Mouse (Mus musculus) hindlimb bud, embryonic 11.5 days (tissue): ENCODE measurements around the gene Ptch1.

Experiments
- DNase-seq: peaks from one replicate; pipeline ENCODE4 v3.0.0-alpha.2; 2012; ENCODE audit warnings: low read depth, low spot score; ENCODE audit errors: extremely low spot score

The Ptch1 gene

GRCm38 (mm10) chr13:63563781-63564625 lies 9.4 kb downstream of the Ptch1 start:
- DNase-seq: no peak

GRCm38 (mm10) chr13:63562972-63563780 lies 10.2 kb downstream of the Ptch1 start:
- no peak for DNase-seq

DNA sequence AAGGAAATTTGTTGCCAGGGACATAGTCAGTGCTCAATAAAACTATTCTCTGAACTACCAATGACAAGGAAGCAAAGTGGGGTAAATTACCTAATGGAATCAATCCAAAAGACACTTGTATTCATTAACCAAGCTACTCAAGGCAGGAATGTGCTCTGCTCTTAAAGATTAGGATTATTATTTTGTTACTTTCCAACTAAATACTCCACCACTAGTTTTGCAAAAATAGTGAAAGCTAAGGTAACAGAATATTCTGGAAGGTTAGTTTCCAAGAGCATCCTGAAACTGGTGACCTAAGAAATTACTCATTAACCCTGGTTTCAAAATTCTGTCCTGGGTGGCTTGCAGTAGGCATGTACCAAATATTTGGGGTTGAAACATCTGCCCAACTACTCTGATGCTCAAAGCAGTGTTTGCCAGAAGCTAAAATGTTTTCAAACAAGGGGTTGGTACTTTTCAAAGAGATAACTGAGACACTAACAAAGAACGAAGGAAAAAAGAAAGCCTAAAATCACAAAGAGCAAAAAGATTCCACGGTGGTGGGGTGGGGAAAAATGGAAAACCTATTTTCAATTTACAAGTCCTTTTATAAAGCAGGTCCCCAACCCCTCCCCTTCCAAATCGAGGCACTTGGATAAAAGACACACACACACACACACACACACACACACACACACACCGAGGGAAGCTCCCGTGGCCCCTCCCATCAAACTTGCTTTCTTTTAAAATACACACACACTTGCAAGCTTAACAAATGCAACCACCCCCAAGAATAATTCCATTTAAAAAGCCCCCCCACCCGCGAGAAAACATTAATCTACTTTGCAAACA lies 11.0 kb downstream of the Ptch1 start:
- no peak for DNase-seq

DNA sequence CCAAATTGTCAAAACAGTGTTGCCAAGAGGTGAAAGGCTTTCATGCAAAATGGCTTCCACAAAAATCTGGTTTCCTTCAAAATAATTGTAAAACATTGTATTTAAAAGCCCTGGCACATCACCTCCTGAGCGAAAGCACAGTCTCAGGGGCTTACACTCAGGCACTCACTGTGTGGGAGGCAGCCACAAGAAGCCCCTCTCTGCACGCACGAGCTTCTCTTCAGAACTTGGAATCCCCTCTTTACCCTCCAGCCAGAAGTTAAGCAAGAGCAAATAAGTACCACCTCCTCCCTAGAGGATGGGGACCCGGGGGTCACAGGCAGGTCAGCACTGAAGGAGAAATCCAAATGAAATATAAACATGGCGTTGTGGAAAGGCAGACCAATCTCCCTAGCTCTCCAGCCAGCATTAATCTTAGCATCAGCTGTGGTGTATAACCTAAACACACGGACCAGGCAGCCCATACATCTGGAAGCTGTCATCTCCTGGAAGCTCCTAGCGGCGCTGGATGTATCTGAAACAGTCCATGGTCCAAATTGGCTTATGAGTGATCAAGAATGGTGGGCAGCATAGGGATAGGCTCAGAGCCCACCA lies 15.0 kb downstream of the Ptch1 start:
- DNase-seq: no peak

DNA sequence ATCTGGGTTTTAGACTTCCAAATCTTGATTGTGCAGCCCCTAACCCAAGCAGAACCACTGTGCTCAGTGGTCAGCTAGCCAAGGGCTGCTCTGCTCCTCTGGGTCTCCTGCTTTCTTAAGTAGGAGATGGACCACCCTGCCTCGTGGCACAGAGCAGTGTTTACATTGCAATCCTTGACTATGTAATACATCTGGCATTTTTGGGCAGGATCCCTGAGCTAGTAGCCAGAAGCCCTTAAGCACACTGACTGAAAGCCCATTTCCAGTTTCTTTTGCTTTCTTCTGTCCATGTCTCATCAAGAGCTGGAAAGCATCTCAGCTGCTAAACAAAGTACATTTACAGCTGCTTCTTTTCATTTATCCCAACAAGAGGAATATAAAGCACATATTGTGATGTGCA lies 17.0 kb downstream of the Ptch1 start:
- no peak for DNase-seq

DNA sequence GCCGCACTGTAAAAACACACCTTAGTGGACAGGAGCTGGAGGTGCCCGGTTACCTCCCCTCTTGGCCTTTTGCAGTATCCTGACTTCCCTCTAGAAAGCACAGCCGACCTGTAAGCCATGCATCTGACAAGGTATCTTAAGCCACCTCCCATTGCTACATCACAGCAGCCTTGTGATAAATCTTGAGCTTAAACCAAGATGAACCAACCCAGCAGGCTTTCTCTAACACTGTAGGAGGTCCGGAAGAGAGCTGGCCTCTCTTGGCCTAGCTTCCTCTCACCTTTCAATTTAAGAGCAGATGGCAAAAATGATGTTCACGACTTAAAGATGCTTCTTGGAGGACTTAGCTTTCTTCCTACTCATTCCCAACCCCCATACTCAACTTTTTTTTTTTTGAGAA lies 17.5 kb downstream of the Ptch1 start:
- no peak for DNase-seq

GRCm38 (mm10) chr13:63554569-63554968 lies 18.8 kb downstream of the Ptch1 start:
- DNase-seq: no peak

DNA sequence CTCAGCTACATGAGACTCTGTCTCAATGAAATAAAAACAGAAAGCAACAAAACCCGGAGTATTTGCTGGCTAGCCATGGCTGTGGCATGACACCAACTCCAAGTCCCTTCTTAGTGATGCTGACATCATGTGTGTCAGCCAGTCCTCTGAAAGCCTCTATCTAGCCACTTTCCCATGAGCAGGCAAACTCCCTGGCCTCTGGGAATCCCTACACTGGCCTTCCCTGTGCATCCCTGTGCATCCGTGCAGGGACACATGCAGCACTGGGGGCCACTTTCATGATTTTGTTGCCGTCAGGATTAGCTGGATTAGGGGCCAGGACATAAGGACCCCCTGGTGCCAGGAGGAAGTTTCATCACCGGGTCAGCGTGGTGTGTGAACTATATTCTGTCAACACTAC lies 20.0 kb downstream of the Ptch1 start:
- DNase-seq: no peak

GRCm38 (mm10) chr13:63552291-63552932 lies 21.0 kb downstream of the Ptch1 start:
- DNase-seq: no peak

DNA sequence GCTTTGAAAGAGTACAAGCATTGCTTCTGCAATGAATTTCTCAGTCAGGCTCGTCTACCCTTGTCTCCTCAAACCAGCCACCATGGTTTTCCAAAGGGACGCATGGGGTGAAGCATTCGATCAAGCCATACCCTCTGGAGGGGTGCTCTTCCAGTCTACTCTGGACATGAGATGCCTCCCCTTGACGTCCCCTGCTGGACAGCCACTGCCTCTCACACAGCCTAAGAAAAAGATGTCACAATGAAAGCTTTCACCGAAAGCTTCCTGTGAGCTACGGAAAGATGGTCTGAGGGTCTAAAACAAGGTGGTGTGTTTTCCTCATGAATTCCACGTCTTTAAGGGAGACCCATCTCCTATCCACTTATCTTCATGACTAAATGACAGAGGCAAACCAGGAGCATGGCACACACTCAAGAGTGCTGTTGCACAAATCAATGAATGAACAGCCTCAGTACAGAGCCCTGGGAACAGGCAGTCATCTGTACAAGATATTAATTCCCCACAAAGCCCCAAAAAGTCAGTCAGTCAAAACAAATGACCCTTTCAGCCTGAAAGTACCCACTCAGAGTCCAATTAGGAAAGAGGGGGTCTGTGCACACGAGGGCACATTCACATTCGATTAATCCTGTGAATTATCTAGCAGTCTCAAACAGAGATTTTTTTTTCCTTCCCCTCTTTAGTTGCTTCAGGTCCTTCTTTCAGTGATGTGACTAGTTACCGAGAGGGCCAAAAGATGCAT lies 21.7 kb downstream of the Ptch1 start:
- no peak for DNase-seq

GRCm38 (mm10) chr13:63550367-63550766 lies 23.0 kb downstream of the Ptch1 start:
- DNase-seq: no peak

DNA sequence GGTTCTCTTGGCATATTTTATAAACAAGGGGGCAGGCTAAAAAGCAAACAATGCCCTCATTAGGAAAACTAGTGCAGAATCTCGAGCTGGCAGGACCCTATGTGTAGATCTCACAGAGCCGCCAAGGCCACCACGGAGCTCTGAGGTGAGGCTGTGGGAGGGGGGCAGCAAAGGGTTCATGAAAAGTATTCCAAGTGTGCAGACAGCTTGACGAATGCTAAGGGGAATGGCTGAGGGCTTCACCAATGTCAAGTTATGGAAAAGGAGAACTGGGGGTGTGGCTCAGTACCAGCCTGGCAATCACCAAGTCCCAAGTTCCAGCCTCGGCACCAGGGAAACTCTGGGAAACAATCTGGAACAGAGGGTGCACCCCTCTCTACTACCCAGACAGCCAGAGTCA lies 24.2 kb downstream of the Ptch1 start:
- DNase-seq: no peak

GRCm38 (mm10) chr13:63548571-63548970 lies 24.8 kb downstream of the Ptch1 start:
- no peak for DNase-seq

GRCm38 (mm10) chr13:63545291-63545690 lies 28.1 kb downstream of the Ptch1 start:
- DNase-seq: no peak

- no peak for DNase-seq
Measured at GRCm38 (mm10) chr13:63544967-63545253, 28.5 kb downstream of the Ptch1 start.

DNA sequence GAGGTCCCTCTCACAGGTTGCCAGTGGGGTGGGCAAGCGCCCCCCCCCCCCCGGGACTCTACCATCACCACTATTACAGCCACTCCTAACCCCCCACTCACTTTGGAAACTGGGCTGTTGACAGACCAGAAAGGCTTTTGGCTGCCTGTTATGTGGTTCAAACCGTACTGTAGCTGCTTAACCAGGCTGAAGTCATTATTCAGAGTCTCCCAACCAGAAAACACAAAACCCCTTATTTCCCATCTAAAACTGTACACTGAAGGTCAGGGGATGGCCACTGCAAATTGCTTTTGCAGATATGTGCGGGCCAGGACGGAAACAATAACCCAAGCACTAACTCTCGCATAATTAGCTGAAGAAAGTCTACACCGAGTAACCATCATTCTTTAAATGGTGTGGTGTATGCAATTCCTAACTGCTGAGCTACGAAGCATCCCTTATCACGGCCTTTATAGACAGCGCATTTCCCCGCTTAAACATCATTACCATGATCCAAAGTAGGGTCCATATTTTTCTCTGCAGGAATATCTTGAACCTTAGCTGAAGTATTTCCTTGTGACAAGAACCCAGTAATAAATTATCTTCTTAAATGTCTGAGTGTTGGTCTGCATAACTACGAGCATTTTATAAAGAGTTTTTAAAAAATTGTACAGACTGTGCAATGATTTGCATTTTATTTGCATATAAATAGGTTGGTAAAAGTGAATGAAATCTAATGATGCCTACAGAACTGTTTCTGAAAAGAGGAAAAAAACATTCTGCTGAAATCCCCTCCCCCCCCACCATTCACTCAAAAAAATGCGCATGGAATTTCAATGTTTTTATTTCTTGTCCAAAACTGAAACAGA lies 29.1 kb downstream of the Ptch1 start:
- DNase-seq: no peak

DNA sequence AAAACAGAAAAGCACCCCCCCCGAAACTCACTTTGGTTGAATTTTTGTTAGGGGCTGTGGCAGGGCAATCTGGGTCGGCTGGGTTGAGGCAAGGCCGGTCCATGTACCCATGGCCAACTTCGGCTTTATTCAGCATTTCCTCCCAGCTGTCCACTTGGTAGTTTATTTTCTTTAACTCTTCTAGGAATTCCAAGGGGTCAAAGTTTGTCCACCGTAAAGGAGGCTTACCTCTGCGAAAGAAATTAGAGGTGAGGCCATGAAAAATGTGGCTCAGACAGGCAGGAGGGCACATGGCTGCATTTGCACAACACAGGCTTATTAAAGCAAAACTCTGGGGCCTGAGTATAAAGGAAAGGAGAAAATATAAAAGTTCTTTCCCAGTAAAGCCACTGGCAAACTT lies 29.9 kb downstream of the Ptch1 start:
- DNase-seq: no peak

DNA sequence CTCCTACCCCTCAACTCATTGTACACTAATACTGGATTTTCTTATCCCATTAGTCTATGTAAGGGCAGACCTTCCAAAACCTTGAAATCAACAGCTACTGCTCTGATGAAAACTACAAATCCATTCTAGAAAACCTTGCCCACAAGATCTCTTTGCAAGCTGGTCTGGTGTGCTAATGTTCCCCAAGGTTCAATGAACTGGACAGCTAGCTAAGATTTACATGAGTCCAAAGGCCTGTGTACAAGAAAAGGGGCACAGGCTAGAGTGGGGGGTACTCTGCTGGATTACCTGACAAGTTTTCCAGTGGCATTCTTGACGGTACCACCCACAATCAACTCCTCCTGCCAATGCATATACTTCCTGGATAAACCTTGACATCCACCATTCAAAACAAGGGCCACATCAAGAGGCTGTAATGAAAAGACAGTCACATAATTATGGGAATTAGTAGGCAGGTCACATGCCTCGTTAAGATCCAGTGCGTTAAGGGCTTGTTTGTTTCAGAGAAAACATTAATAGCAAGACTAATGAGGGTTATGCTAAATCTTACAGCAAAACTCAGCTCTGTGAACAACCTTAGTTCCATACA lies 30.5 kb downstream of the Ptch1 start:
- no peak for DNase-seq

GRCm38 (mm10) chr13:63541510-63541909 lies 31.9 kb downstream of the Ptch1 start:
- DNase-seq: no peak
